Mouse (Mus musculus) R1 (cell line): ENCODE data around the gene Rtn3.
"Not testable (repeated sequence)": the region's sequence is repeated elsewhere in the genome, so short reads cannot be mapped to it uniquely, and the experiment has no call there.

Experiments used
- DNase-seq: peaks from one replicate; pipeline ENCODE4 v3.0.0-alpha.2; 2018; ENCODE audit warnings: low read depth, low spot score

The Rtn3 gene

GRCm38 (mm10) chr19:7423028-7423655 lies 59.9 kb downstream of the Rtn3 start:
- peak; percentile 51 for DNase-seq

- DNase-seq, result no peak
These were observed 60.4 kb downstream of the Rtn3 start for GRCm38 (mm10) chr19:7422656-7423027.

- DNase-seq, result peak; percentile 85
These were observed 61.2 kb downstream of the Rtn3 start for GRCm38 (mm10) chr19:7421602-7422591.

GRCm38 (mm10) chr19:7420841-7421601 lies 62.1 kb downstream of the Rtn3 start:
- DNase-seq, result no peak

GRCm38 (mm10) chr19:7420108-7420507 lies 63.0 kb downstream of the Rtn3 start:
- no peak for DNase-seq

GRCm38 (mm10) chr19:7419134-7419533 lies 63.9 kb downstream of the Rtn3 start:
- DNase-seq, result no peak

- peak; percentile 74 for DNase-seq
These were observed 64.9 kb downstream of the Rtn3 start for GRCm38 (mm10) chr19:7417911-7418849.

GRCm38 (mm10) chr19:7416834-7417735 lies 66.0 kb downstream of the Rtn3 start, which contains the start of gene 2700081O15Rik:
TSS of gene 2700081O15Rik (plus strand) at chr19:7417625.
- DNase-seq, result peak; percentile 87

GRCm38 (mm10) chr19:7415916-7416833 lies 66.9 kb downstream of the Rtn3 start:
- no peak for DNase-seq

GRCm38 (mm10) chr19:7412361-7412760 lies 70.7 kb downstream of the Rtn3 start:
- DNase-seq, result peak; percentile 72

GRCm38 (mm10) chr19:7404623-7405229 lies 78.4 kb downstream of the Rtn3 start:
- peak; percentile 71 for DNase-seq

- DNase-seq, result peak; percentile 70
These were observed 82.4 kb downstream of the Rtn3 start for GRCm38 (mm10) chr19:7400635-7401034.

- not testable (repeated sequence) for DNase-seq
These were observed 84.2 kb downstream of the Rtn3 start for GRCm38 (mm10) chr19:7398898-7399297.

GRCm38 (mm10) chr19:7396867-7397826 lies 85.9 kb downstream of the Rtn3 start:
- peak; percentile 84 for DNase-seq

GRCm38 (mm10) chr19:7388488-7388887 lies 94.6 kb downstream of the Rtn3 start:
- peak; percentile 96 for DNase-seq

- peak; percentile 99 for DNase-seq
These were observed 97.0 kb downstream of the Rtn3 start for GRCm38 (mm10) chr19:7386042-7386441.
